Mouse (Mus musculus) intestine, embryonic 15.5 days (tissue): ENCODE results near the gene Ndufa1. TPM values are rescaled to one million over a fixed set of nuclear protein-coding genes. Genes with fewer than 3 reads are reported as not detected.
"Not testable (repeated sequence)": the region's sequence is repeated elsewhere in the genome, so short reads cannot be mapped to it uniquely, and the experiment has no call there.

ENCODE experiments used
- ATAC-seq: fragments of 200-750 bp; cut with Nextera tagmentation; 2 replicates; pipeline ENCODE4 v1.8.0; 2017; ENCODE audit warnings: moderate TSS enrichment, moderate library complexity
- H3K27ac ChIP-seq: fragments of 300-500 bp; sonication (generic); 2 replicates; pipeline ENCODE4 v1.5.1; 2015; ENCODE audit warnings: mild to moderate bottlenecking, inconsistent platforms
- H3K27me3 ChIP-seq: fragments of 300-500 bp; sonication (generic); replicated peaks from 2 replicates; pipeline ENCODE4 v1.6.1; 2015; ENCODE audit warnings: inconsistent platforms
- H3K36me3 ChIP-seq: fragments of 300-500 bp; sonication (generic); 2 replicates; pipeline ENCODE4 v1.6.1; 2015; ENCODE audit warnings: inconsistent platforms
- H3K4me1 ChIP-seq: fragments of 300-500 bp; sonication (generic); replicated peaks from 2 replicates; pipeline ENCODE4 v1.6.1; 2015; ENCODE audit warnings: inconsistent platforms
- H3K4me2 ChIP-seq: fragments of 300-500 bp; sonication (generic); replicated peaks from 2 replicates; pipeline ENCODE4 v1.6.1; 2015; ENCODE audit warnings: mild to moderate bottlenecking, inconsistent platforms
- H3K4me3 ChIP-seq: fragments of 300-500 bp; sonication (generic); replicated peaks from 2 replicates; pipeline ENCODE4 v1.5.1; 2015; ENCODE audit warnings: inconsistent platforms
- H3K9ac ChIP-seq: fragments of 300-500 bp; sonication (generic); 2 replicates; pipeline ENCODE4 v1.6.1; 2015; ENCODE audit warnings: inconsistent platforms
- H3K9me3 ChIP-seq: fragments of 300-500 bp; sonication (generic); 2 replicates; pipeline ENCODE4 v1.6.1; 2016; ENCODE audit warnings: inconsistent platforms
- WGBS: fragments of 180-500 bp; shearing (Covaris S2); methylation state at CpG from one replicate; pipeline ENCODE4 v1.1.7; 2015; 5-methylcytosine and 5-hydroxymethylcytosine counted together
- polyA plus RNA-seq: library from polyadenylated mRNA; unstranded; fragments of >200 nt; fragmentation: Nextera tagmentation; extraction: Ambion mirVana; gene quantifications from 2 replicates; pipeline ENCODE4 v1.2.1, GENCODE M21; 2015

Ndufa1 gene
- polyA plus RNA-seq, result 385 and 424 TPM in 2 replicates

GRCm38 (mm10) chrX:37191105-37191743, at the start of gene Ndufa1, which contains the start of gene Rnf113a1:
Ndufa1 (minus strand) TSS chrX:37191163.
Rnf113a1 (plus strand) TSS chrX:37191245.
- Histone ChIP-seq H3K36me3 (no peaks in the 10 kb centered on the region), H3K27ac (peak within 1 kb of the TSS; percentile 51), H3K4me1 (no peaks in the 10 kb centered on the region), H3K4me2 (peak within 1 kb of the TSS; percentile 65), H3K27me3 (no peaks in the 10 kb centered on the region), H3K4me3 (peak within 1 kb of the TSS; percentile 50), H3K9me3 (no peaks in the 10 kb centered on the region), H3K9ac (peak within 1 kb of the TSS; percentile 44)
- peak; percentile 93 for ATAC-seq
- 21% methylated on average over 63 of the region's 63 CpGs for WGBS

- H3K4me3 ChIP-seq, H3K36me3 ChIP-seq, H3K4me2 ChIP-seq, H3K27ac ChIP-seq, H3K9me3 ChIP-seq, H3K27me3 ChIP-seq, ATAC-seq, H3K9ac ChIP-seq, H3K4me1 ChIP-seq: not testable (repeated sequence)
- 84% methylated on average over 1 of the region's 1 CpGs for WGBS
Observed at GRCm38 (mm10) chrX:37222158-37222557, 31.2 kb upstream of the Ndufa1 start, which contains the start of gene Rhox1. Rhox1 (minus strand) TSS chrX:37222258.

- WGBS, result 87% methylated on average over 10 of the region's 10 CpGs
- no peak within 1 kb of the TSS for H3K4me3 ChIP-seq
- H3K27me3 ChIP-seq, result no peaks in the 10 kb centered on the region
- H3K36me3 ChIP-seq, result no peaks in the 10 kb centered on the region
- H3K27ac ChIP-seq, result no peak within 1 kb of the TSS
- no peak within 1 kb of the TSS for H3K4me2 ChIP-seq
- no peak for ATAC-seq
- H3K4me1 ChIP-seq, result no peaks in the 10 kb centered on the region
- no peaks in the 10 kb centered on the region for H3K9me3 ChIP-seq
- H3K9ac ChIP-seq, result no peak within 1 kb of the TSS
Observed at GRCm38 (mm10) chrX:37210941-37211340, 20.0 kb upstream of the Ndufa1 start, which contains the start of gene Gm9. Gm9 (minus strand) TSS chrX:37211041.

GRCm38 (mm10) chrX:37198676-37199075, 7.7 kb upstream of the Ndufa1 start:
- Histone ChIP-seq H3K27ac (no peak overlapping the region), H3K4me2 (no peak overlapping the region), H3K36me3 (no peaks in the 10 kb centered on the region), H3K4me1 (no peaks in the 10 kb centered on the region), H3K27me3 (no peaks in the 10 kb centered on the region), H3K9me3 (no peaks in the 10 kb centered on the region), H3K4me3 (no peak overlapping the region), H3K9ac (no peak overlapping the region)
- WGBS, result 51% methylated on average over 8 of the region's 8 CpGs
- ATAC-seq, result no peak

GRCm38 (mm10) chrX:37191744-37192379, 899 bp upstream of the Ndufa1 start:
- ATAC-seq, result peak; percentile 30
- Histone ChIP-seq H3K9ac (peak overlapping the region; percentile 44), H3K4me3 (peak overlapping the region; percentile 50)

GRCm38 (mm10) chrX:37190755-37191104, 233 bp downstream of the Ndufa1 start:
- Histone ChIP-seq H3K4me3 (peak overlapping the region; percentile 50), H3K27ac (no peak overlapping the region)
- ATAC-seq, result peak; percentile 50

More at GRCm38 (mm10) chrX:37191744-37192379, 899 bp upstream of the Ndufa1 start:
- H3K4me1 ChIP-seq, result no peaks in the 10 kb centered on the region
- H3K4me2 ChIP-seq, result peak overlapping the region; percentile 65
- WGBS, result 28% methylated on average over 28 of the region's 28 CpGs
- peak overlapping the region; percentile 51; the same call in 1 of the 2 replicates for H3K27ac ChIP-seq
- no peaks in the 10 kb centered on the region for H3K36me3 ChIP-seq
- no peaks in the 10 kb centered on the region for H3K27me3 ChIP-seq
- no peaks in the 10 kb centered on the region for H3K9me3 ChIP-seq

GRCm38 (mm10) chrX:37184401-37184800, 6.6 kb downstream of the Ndufa1 start:
- H3K9me3 ChIP-seq, H3K4me1 ChIP-seq, ATAC-seq, H3K27me3 ChIP-seq, H3K4me3 ChIP-seq, H3K36me3 ChIP-seq, H3K9ac ChIP-seq, H3K27ac ChIP-seq, H3K4me2 ChIP-seq: not testable (repeated sequence)
- WGBS, result 58% methylated on average over 8 of the region's 8 CpGs

More at GRCm38 (mm10) chrX:37190755-37191104, 233 bp downstream of the Ndufa1 start:
- H3K4me1 ChIP-seq, result no peaks in the 10 kb centered on the region
- H3K4me2 ChIP-seq, result peak overlapping the region; percentile 65
- peak overlapping the region; percentile 44; the same call in 1 of the 2 replicates for H3K9ac ChIP-seq
- H3K27me3 ChIP-seq, result no peaks in the 10 kb centered on the region
- WGBS, result 22% methylated on average over 20 of the region's 20 CpGs
- no peaks in the 10 kb centered on the region for H3K36me3 ChIP-seq
- no peaks in the 10 kb centered on the region for H3K9me3 ChIP-seq

- no peaks in the 10 kb centered on the region for H3K4me1 ChIP-seq
- no peaks in the 10 kb centered on the region for H3K36me3 ChIP-seq
- no peaks in the 10 kb centered on the region for H3K27me3 ChIP-seq
- H3K4me2 ChIP-seq, result no peak within 1 kb of the TSS
- no peaks in the 10 kb centered on the region for H3K9me3 ChIP-seq
- 43% methylated on average over 5 of the region's 5 CpGs for WGBS
- no peak within 1 kb of the TSS for H3K9ac ChIP-seq
- no peak within 1 kb of the TSS for H3K4me3 ChIP-seq
- ATAC-seq, result no peak
- no peak within 1 kb of the TSS for H3K27ac ChIP-seq
Observed at GRCm38 (mm10) chrX:37168742-37169141, 22.2 kb downstream of the Ndufa1 start, which contains the start of gene Akap14. Akap14 (minus strand) TSS chrX:37168842.

- ATAC-seq, result no peak
- Histone ChIP-seq H3K9ac (no peak overlapping the region), H3K36me3 (no peaks in the 10 kb centered on the region), H3K4me2 (no peak overlapping the region), H3K4me3 (no peak overlapping the region), H3K27ac (no peak overlapping the region), H3K27me3 (no peaks in the 10 kb centered on the region), H3K9me3 (no peaks in the 10 kb centered on the region), H3K4me1 (no peaks in the 10 kb centered on the region)
- WGBS, result 31% methylated on average over 3 of the region's 3 CpGs
Observed at GRCm38 (mm10) chrX:37167085-37167484, 23.9 kb downstream of the Ndufa1 start.

GRCm38 (mm10) chrX:37163115-37163514, 27.8 kb downstream of the Ndufa1 start:
- ATAC-seq, result no peak
- H3K4me1 ChIP-seq, result no peaks in the 10 kb centered on the region
- no peak overlapping the region for H3K4me3 ChIP-seq
- no peak overlapping the region for H3K27ac ChIP-seq
- H3K27me3 ChIP-seq, result no peaks in the 10 kb centered on the region
- 73% methylated on average over 18 of the region's 18 CpGs for WGBS
- no peak overlapping the region for H3K9ac ChIP-seq
- no peaks in the 10 kb centered on the region for H3K36me3 ChIP-seq
- H3K4me2 ChIP-seq, result no peak overlapping the region
- no peaks in the 10 kb centered on the region for H3K9me3 ChIP-seq

GRCm38 (mm10) chrX:37161169-37161568, 29.8 kb downstream of the Ndufa1 start:
- ATAC-seq, result no peak
- no peak overlapping the region for H3K27ac ChIP-seq
- 76% methylated on average over 10 of the region's 10 CpGs for WGBS
- H3K4me3 ChIP-seq, result no peak overlapping the region
- no peak overlapping the region for H3K9ac ChIP-seq
- no peaks in the 10 kb centered on the region for H3K9me3 ChIP-seq
- no peaks in the 10 kb centered on the region for H3K36me3 ChIP-seq
- H3K27me3 ChIP-seq, result no peaks in the 10 kb centered on the region
- no peak overlapping the region for H3K4me2 ChIP-seq
- H3K4me1 ChIP-seq, result no peaks in the 10 kb centered on the region

- no peaks in the 10 kb centered on the region for H3K4me1 ChIP-seq
- no peaks in the 10 kb centered on the region for H3K27me3 ChIP-seq
- no peaks in the 10 kb centered on the region for H3K9me3 ChIP-seq
- H3K27ac ChIP-seq, result no peak overlapping the region
- H3K4me2 ChIP-seq, result no peak overlapping the region
- H3K9ac ChIP-seq, result no peak overlapping the region
- H3K36me3 ChIP-seq, result no peaks in the 10 kb centered on the region
- ATAC-seq, result no peak
- WGBS, result 57% methylated on average over 4 of the region's 4 CpGs
- no peak overlapping the region for H3K4me3 ChIP-seq
Observed at GRCm38 (mm10) chrX:37157839-37158238, 33.1 kb downstream of the Ndufa1 start.
